Mouse (Mus musculus) fat pad, adult 2 months (tissue): Measurements from ENCODE around the gene RPS10-NUDT3.

ENCODE experiments used
- DNase-seq: peaks from one replicate; pipeline ENCODE4 v3.0.0-alpha.2; 2011; ENCODE audit warnings: low read depth, low spot score; ENCODE audit errors: extremely low read depth

The RPS10-NUDT3 gene

GRCm38 (mm10) chr17:27555512-27556172 is 79.4 kb downstream of the RPS10-NUDT3 start:
- DNase-seq = peak; percentile 72

GRCm38 (mm10) chr17:27555075-27555511 is 79.9 kb downstream of the RPS10-NUDT3 start:
- DNase-seq = no peak

- DNase-seq = no peak
Measured at GRCm38 (mm10) chr17:27554062-27554960, 80.7 kb downstream of the RPS10-NUDT3 start.

GRCm38 (mm10) chr17:27552215-27553201 is 82.5 kb downstream of the RPS10-NUDT3 start:
- DNase-seq = no peak

GRCm38 (mm10) chr17:27551393-27551940 is 83.6 kb downstream of the RPS10-NUDT3 start:
- peak; percentile 61 for DNase-seq

GRCm38 (mm10) chr17:27549234-27549633 is 85.8 kb downstream of the RPS10-NUDT3 start:
- DNase-seq = no peak

GRCm38 (mm10) chr17:27547253-27547868 is 87.7 kb downstream of the RPS10-NUDT3 start:
- DNase-seq = no peak

- no peak for DNase-seq
Measured at GRCm38 (mm10) chr17:27546574-27547085, 88.4 kb downstream of the RPS10-NUDT3 start.

GRCm38 (mm10) chr17:27545991-27546390 is 89.0 kb downstream of the RPS10-NUDT3 start:
- DNase-seq = no peak

GRCm38 (mm10) chr17:27544551-27544950 is 90.5 kb downstream of the RPS10-NUDT3 start:
- no peak for DNase-seq

GRCm38 (mm10) chr17:27541984-27542383 is 93.0 kb downstream of the RPS10-NUDT3 start:
- no peak for DNase-seq

GRCm38 (mm10) chr17:27541261-27541660 is 93.8 kb downstream of the RPS10-NUDT3 start:
- no peak for DNase-seq

- no peak for DNase-seq
Measured at GRCm38 (mm10) chr17:27534718-27535117, 100.3 kb downstream of the RPS10-NUDT3 start.

GRCm38 (mm10) chr17:27533354-27533753 is 101.7 kb downstream of the RPS10-NUDT3 start:
- no peak for DNase-seq

GRCm38 (mm10) chr17:27532095-27532494 is 102.9 kb downstream of the RPS10-NUDT3 start:
- DNase-seq = no peak
